In genomic region chr7:140811714-140812113, GRCm38 (mm10) we compare ENCODE assay signal across 34 mouse cellular contexts. TPM values are rescaled to one million over a fixed set of nuclear protein-coding genes. Genes with fewer than 3 reads are reported as not detected.
DNase-seq lines count a peak whose midpoint lies in the region; ATAC-seq and TF ChIP-seq lines count a peak whose summit lies in the region.
"Had no signal": no experiment of that assay in that cellular context is flagged by ENCODE, and none has a peak within 500 bp of the region (broad histone marks: within the 10 kb centered on the region; RNA-seq: fewer than 3 reads in every experiment).

No protein-coding gene starts in this region.

- no peak overlapping the region for H3K4me3 ChIP-seq in layer of hippocampus, adult 2 months
- no peak overlapping the region for H3K4me3 ChIP-seq in midbrain, postnatal 0 days (ENCODE audit: low read depth, low read length)
- no peak overlapping the region for H3K4me3 ChIP-seq in midbrain, embryonic 10.5 days
- H3K4me3 ChIP-seq in hindbrain, embryonic 16.5 days (ENCODE audit: low read length), result no peak overlapping the region
- H3K4me3 ChIP-seq: embryonic facial prominence, embryonic 10.5 days; heart, embryonic 15.5 days; intestine, embryonic 15.5 days; limb, embryonic 10.5 days; liver, embryonic 15.5 days; lung, embryonic 15.5 days; neural tube, embryonic 12.5 days had no signal

- DNase-seq in heart, adult 11 months, result peak; percentile 55
- no peak for DNase-seq in heart, adult 8-10 months (ENCODE audit: low spot score)
- no peak for DNase-seq in layer of hippocampus, adult 2 months (ENCODE audit: low spot score in 2 of 2)
- no peak for DNase-seq in layer of hippocampus, adult 9-10 months (ENCODE audit: low spot score)
- DNase-seq in midbrain, postnatal 0 days (ENCODE audit: low spot score), result peak; percentile 68
- no peak for DNase-seq in midbrain, embryonic 10.5 days (ENCODE audit: low spot score)
- no peak for DNase-seq in kidney, postnatal 4 days
- DNase-seq: adrenal gland, postnatal 25 days; cerebellum, adult 9-11 months; gastrocnemius, postnatal 36 days; heart, postnatal 36 days; kidney, adult 9 months; kidney, postnatal 14 days; liver; lung, postnatal 4 days; retina, postnatal 1 day; thymus, adult 18-20 months; thymus, postnatal 4 days had no signal

- H3K4me2 ChIP-seq in midbrain, postnatal 0 days (ENCODE audit: low read depth, low read length, poor library complexity, severe bottlenecking), result no peak overlapping the region
- H3K4me2 ChIP-seq in hindbrain, embryonic 16.5 days (ENCODE audit: low read length), result no peak overlapping the region
- H3K4me2 ChIP-seq: heart, embryonic 15.5 days; intestine, embryonic 15.5 days; liver, embryonic 15.5 days; lung, embryonic 15.5 days; neural tube, embryonic 12.5 days had no signal

- H3K9ac ChIP-seq in midbrain, postnatal 0 days (replicated peaks; ENCODE audit: low read length, poor library complexity, severe bottlenecking), result no peak overlapping the region
- H3K9ac ChIP-seq in hindbrain, embryonic 16.5 days (ENCODE audit: low read depth, low read length), result no peak overlapping the region
- H3K9ac ChIP-seq: heart, embryonic 15.5 days; intestine, embryonic 15.5 days; liver, embryonic 15.5 days; lung, embryonic 15.5 days; neural tube, embryonic 12.5 days had no signal

- WGBS in midbrain, postnatal 0 days, result 65% methylated on average over 13 of the region's 13 CpGs
- 84% methylated on average over 13 of the region's 13 CpGs for WGBS in midbrain, embryonic 10.5 days
- WGBS in hindbrain, embryonic 16.5 days, result 77% methylated on average over 13 of the region's 13 CpGs

- peaks cover 36% of the 10 kb centered on the region for H3K36me3 ChIP-seq in midbrain, postnatal 0 days (ENCODE audit: insufficient read depth, low read length)
- H3K36me3 ChIP-seq in midbrain, embryonic 10.5 days, result peaks cover 32% of the 10 kb centered on the region
- peaks cover 33% of the 10 kb centered on the region for H3K36me3 ChIP-seq in hindbrain, embryonic 16.5 days (ENCODE audit: control insufficient read depth, insufficient read depth, low read length)
- H3K36me3 ChIP-seq: heart, embryonic 15.5 days; intestine, embryonic 15.5 days; liver, embryonic 15.5 days; lung, embryonic 15.5 days had no signal

- no peak for TF ChIP-seq CTCF in layer of hippocampus, adult 2 months (conservative IDR thresholded peaks at IDR 0.05)
- no peak for TF ChIP-seq CTCF in midbrain, postnatal 0 days (IDR thresholded peaks at IDR 0.05)

- peak overlapping the region; percentile 82 for H3K27ac ChIP-seq in layer of hippocampus, adult 2 months
- H3K27ac ChIP-seq in midbrain, postnatal 0 days (ENCODE audit: low read depth, low read length), result peak overlapping the region; percentile 44; the same call in 1 of the 2 replicates
- H3K27ac ChIP-seq in midbrain, embryonic 10.5 days (replicated peaks), result no peak overlapping the region
- H3K27ac ChIP-seq in hindbrain, embryonic 16.5 days (ENCODE audit: low read depth, low read length), result 0 out of 2 replicates have a peak overlapping the region, but pooled peaks have one; percentile 6
- H3K27ac ChIP-seq: embryonic facial prominence, embryonic 10.5 days; heart, embryonic 15.5 days; intestine, embryonic 15.5 days; limb, embryonic 10.5 days; liver, embryonic 15.5 days; lung, embryonic 15.5 days; neural tube, embryonic 12.5 days had no signal

- no peak for ATAC-seq in midbrain, postnatal 0 days (ENCODE audit: low FRiP score)
- peak; percentile 78 for ATAC-seq in hindbrain, embryonic 16.5 days
- ATAC-seq: CD4-positive, CD25-positive, alpha-beta regulatory T cell, adult 4 months; forebrain, embryonic 16.5 days; intestine, embryonic 15.5 days had no signal

- H3K4me1 ChIP-seq in midbrain, postnatal 0 days (ENCODE audit: insufficient read depth, low read length), result no peaks in the 10 kb centered on the region
- H3K4me1 ChIP-seq in midbrain, embryonic 10.5 days, result 0 out of 2 replicates have a peak, but pooled peaks cover 3% of the 10 kb centered on the region
- H3K4me1 ChIP-seq in hindbrain, embryonic 16.5 days (ENCODE audit: control insufficient read depth, insufficient read depth, low read depth, low read length), result no peaks in the 10 kb centered on the region
- H3K4me1 ChIP-seq: embryonic facial prominence, embryonic 10.5 days; heart, embryonic 15.5 days; intestine, embryonic 15.5 days; limb, embryonic 10.5 days; liver, embryonic 15.5 days; lung, embryonic 15.5 days; neural tube, embryonic 12.5 days had no signal

- H3K9me3 ChIP-seq in midbrain, postnatal 0 days (ENCODE audit: low read length), result no peaks in the 10 kb centered on the region
- H3K9me3 ChIP-seq in midbrain, embryonic 10.5 days (replicated peaks), result no peaks in the 10 kb centered on the region
- H3K9me3 ChIP-seq in hindbrain, embryonic 16.5 days (ENCODE audit: control insufficient read depth, low read length), result no peaks in the 10 kb centered on the region
- H3K9me3 ChIP-seq: embryonic facial prominence, embryonic 10.5 days; heart, embryonic 15.5 days; intestine, embryonic 15.5 days; limb, embryonic 10.5 days; liver, embryonic 15.5 days; lung, embryonic 15.5 days; neural tube, embryonic 12.5 days had no signal

- no peaks in the 10 kb centered on the region for H3K27me3 ChIP-seq in midbrain, postnatal 0 days (ENCODE audit: insufficient read depth, low read length)
- no peaks in the 10 kb centered on the region for H3K27me3 ChIP-seq in midbrain, embryonic 10.5 days (ENCODE audit: low read depth, poor library complexity, severe bottlenecking)
- H3K27me3 ChIP-seq in hindbrain, embryonic 16.5 days (replicated peaks; ENCODE audit: control insufficient read depth, insufficient read depth, low read length), result no peaks in the 10 kb centered on the region
- H3K27me3 ChIP-seq: heart, embryonic 15.5 days; intestine, embryonic 15.5 days; liver, embryonic 15.5 days; lung, embryonic 15.5 days; neural tube, embryonic 12.5 days had no signal

RNA-seq across cellular contexts. Expression of gene Zfp941, which starts 10.3 kb away (rescaled TPM):
- total RNA-seq in heart, adult 8-10 months (2022), result under 1 TPM; 0.06 to 0.53 (median 0.30) TPM
- total RNA-seq in layer of hippocampus, adult 2 months (2021), result 10 to 100 TPM; 10.7 to 18.0 TPM
- total RNA-seq in midbrain, postnatal 0 days (2014; rRNA removed), result 30.0 and 37.6 TPM in 2 replicates
- polyA plus RNA-seq in midbrain, postnatal 0 days (2015; fragmentation: Nextera tagmentation; extraction: Ambion mirVana), result 26.1 and 30.9 TPM in 2 replicates
- polyA plus RNA-seq in midbrain, embryonic 10.5 days (2016; fragmentation: Nextera tagmentation; extraction: Ambion mirVana), result 3.0 and 5.6 TPM in 2 replicates
- polyA plus RNA-seq in hindbrain, embryonic 16.5 days (2015; fragmentation: Nextera tagmentation; extraction: Ambion mirVana), result 28.8 and 32.3 TPM in 2 replicates
- total RNA-seq: gastrocnemius, adult 18-20 months had no signal
- polyA plus RNA-seq: small intestine, adult 2 months had no signal

RNA-seq across cellular contexts. Expression of gene Urah, which starts 23.1 kb away (rescaled TPM):
- 1 to 10 TPM in 2 of 4 experiments, under 1 TPM in 2; 0.79 to 3.2 (median 1.4) TPM for total RNA-seq in heart, adult 8-10 months (2022)
- 1 to 10 TPM; 1.1 to 1.4 TPM for total RNA-seq in layer of hippocampus, adult 2 months (2021)
- total RNA-seq in midbrain, postnatal 0 days (2014; rRNA removed), result 0.71 TPM in 1 of 2 replicates, not detected in the other
- polyA plus RNA-seq in midbrain, postnatal 0 days (2015; fragmentation: Nextera tagmentation; extraction: Ambion mirVana), result 0.23 and 0.26 TPM in 2 replicates
- 0.39 and 0.55 TPM in 2 replicates for polyA plus RNA-seq in midbrain, embryonic 10.5 days (2016; fragmentation: Nextera tagmentation; extraction: Ambion mirVana)
- polyA plus RNA-seq in hindbrain, embryonic 16.5 days (2015; fragmentation: Nextera tagmentation; extraction: Ambion mirVana), result not detected in 2 replicates
- total RNA-seq: gastrocnemius, adult 18-20 months; gastrocnemius, postnatal 36 days; megakaryocyte-erythroid progenitor cell, adult 5-6 weeks had no signal
- polyA plus RNA-seq: CD4-positive, CD25-positive, alpha-beta regulatory T cell, adult 4 months; forebrain, embryonic 16.5 days; neural tube, embryonic 12.5 days had no signal

RNA-seq across cellular contexts. Expression of gene Syce1, which starts 24.1 kb away (rescaled TPM):
- under 1 TPM in 1 of 4 experiments, not detected in 3; 0.28 TPM for total RNA-seq in heart, adult 8-10 months (2022)
- not detected for total RNA-seq in layer of hippocampus, adult 2 months (2021)
- total RNA-seq in midbrain, postnatal 0 days (2014; rRNA removed), result 0.55 TPM in 1 of 2 replicates, not detected in the other
- polyA plus RNA-seq in midbrain, postnatal 0 days (2015; fragmentation: Nextera tagmentation; extraction: Ambion mirVana), result 0.14 and 0.26 TPM in 2 replicates
- polyA plus RNA-seq in midbrain, embryonic 10.5 days (2016; fragmentation: Nextera tagmentation; extraction: Ambion mirVana), result 0.12 TPM in 1 of 2 replicates, not detected in the other
- polyA plus RNA-seq in hindbrain, embryonic 16.5 days (2015; fragmentation: Nextera tagmentation; extraction: Ambion mirVana), result 0.60 and 0.89 TPM in 2 replicates
- total RNA-seq: adrenal gland, postnatal 25 days; gastrocnemius, adult 18-20 months; gastrocnemius, postnatal 36 days; heart, postnatal 36 days; layer of hippocampus, postnatal 10 days; megakaryocyte-erythroid progenitor cell, adult 5-6 weeks had no signal
- polyA plus RNA-seq: small intestine, adult 2 months had no signal

RNA-seq across cellular contexts. Expression of gene Scgb1c1, which starts 33.6 kb away (rescaled TPM):
- 10 to 100 TPM; 26.3 to 49.2 (median 37.1) TPM for total RNA-seq in heart, adult 8-10 months (2022)
- total RNA-seq in layer of hippocampus, adult 2 months (2021), result not detected
- not detected in 2 replicates for total RNA-seq in midbrain, postnatal 0 days (2014; rRNA removed)
- not detected in 2 replicates for polyA plus RNA-seq in midbrain, postnatal 0 days (2015; fragmentation: Nextera tagmentation; extraction: Ambion mirVana)
- not detected in 2 replicates for polyA plus RNA-seq in midbrain, embryonic 10.5 days (2016; fragmentation: Nextera tagmentation; extraction: Ambion mirVana)
- not detected in 2 replicates for polyA plus RNA-seq in hindbrain, embryonic 16.5 days (2015; fragmentation: Nextera tagmentation; extraction: Ambion mirVana)
- total RNA-seq: adrenal gland, postnatal 25 days; gastrocnemius, adult 18-20 months; gastrocnemius, postnatal 36 days; layer of hippocampus, postnatal 10 days; megakaryocyte-erythroid progenitor cell, adult 5-6 weeks had no signal
- polyA plus RNA-seq: CD4-positive, CD25-positive, alpha-beta regulatory T cell, adult 4 months; cortical plate, adult 2 months; embryonic facial prominence, embryonic 10.5 days; forebrain, embryonic 16.5 days; heart, embryonic 15.5 days; intestine, embryonic 15.5 days; limb, embryonic 10.5 days; liver, embryonic 15.5 days; lung, embryonic 15.5 days; neural tube, embryonic 12.5 days; small intestine, adult 2 months; stomach, embryonic 16.5 days had no signal

RNA-seq across cellular contexts. Expression of gene Odf3, which starts 35.9 kb away (rescaled TPM):
- not detected for total RNA-seq in heart, adult 8-10 months (2022)
- not detected for total RNA-seq in layer of hippocampus, adult 2 months (2021)
- not detected in 2 replicates for total RNA-seq in midbrain, postnatal 0 days (2014; rRNA removed)
- 0.17 and 0.22 TPM in 2 replicates for polyA plus RNA-seq in midbrain, postnatal 0 days (2015; fragmentation: Nextera tagmentation; extraction: Ambion mirVana)
- not detected in 2 replicates for polyA plus RNA-seq in midbrain, embryonic 10.5 days (2016; fragmentation: Nextera tagmentation; extraction: Ambion mirVana)
- 0.21 and 0.29 TPM in 2 replicates for polyA plus RNA-seq in hindbrain, embryonic 16.5 days (2015; fragmentation: Nextera tagmentation; extraction: Ambion mirVana)
- total RNA-seq: adrenal gland, postnatal 25 days; gastrocnemius, adult 18-20 months; gastrocnemius, postnatal 36 days; heart, postnatal 36 days; layer of hippocampus, postnatal 10 days; megakaryocyte-erythroid progenitor cell, adult 5-6 weeks had no signal
- polyA plus RNA-seq: CD4-positive, CD25-positive, alpha-beta regulatory T cell, adult 4 months; embryonic facial prominence, embryonic 10.5 days; forebrain, embryonic 16.5 days; heart, embryonic 15.5 days; intestine, embryonic 15.5 days; limb, embryonic 10.5 days; liver, embryonic 15.5 days; lung, embryonic 15.5 days; neural tube, embryonic 12.5 days; small intestine, adult 2 months had no signal

Comparison
In these comparisons a context has a peak if more than half of its experiments do, and no peak if none do; other contexts are left out.
1. DNase-seq: peak in heart, adult 11 months (single experiment) and midbrain, postnatal 0 days (single experiment); none in heart, adult 8-10 months (single experiment), layer of hippocampus, adult 2 months (0 of 2), layer of hippocampus, adult 9-10 months (single experiment), midbrain, embryonic 10.5 days (single experiment) and kidney, postnatal 4 days (0 of 2).
2. RNA of gene Zfp941, which starts 10.3 kb away (total RNA-seq): 30.0 to 37.6 TPM in midbrain, postnatal 0 days and 10.7 to 18.0 TPM in layer of hippocampus, adult 2 months; 0.06 to 0.53 TPM in heart, adult 8-10 months; every median in the first group is over 4 times any median in the second.